Mouse (Mus musculus): ENCODE measurements around the gene Sept12.

Gene Sept12

DNA sequence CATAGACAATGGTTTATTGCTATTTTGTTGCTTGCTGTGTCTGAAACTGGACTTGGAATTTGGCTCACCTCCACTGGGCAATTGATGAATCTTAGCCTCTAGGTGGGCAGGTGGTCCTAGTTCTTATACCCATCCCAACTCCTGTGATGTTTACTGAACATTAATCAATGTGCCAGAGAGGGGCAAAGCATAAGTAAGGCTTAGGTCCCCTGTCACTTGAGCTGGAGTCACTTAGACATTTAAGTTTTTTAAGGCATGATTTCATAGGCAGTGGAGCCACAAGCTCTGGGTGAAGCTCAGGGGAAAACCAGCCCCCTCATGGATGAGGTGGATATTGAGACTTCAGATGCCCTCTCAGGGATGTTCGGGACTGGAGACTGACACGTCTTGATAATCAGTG, 59.2 kb downstream of the Sept12 start, which contains the start of gene Nudt16l1:
Gene Nudt16l1 (plus strand): TSS at position 301 of the 400 bp plus-strand sequence.
- no peak for DNase-seq (ENCODE audit: low read depth, low spot score)

DNA sequence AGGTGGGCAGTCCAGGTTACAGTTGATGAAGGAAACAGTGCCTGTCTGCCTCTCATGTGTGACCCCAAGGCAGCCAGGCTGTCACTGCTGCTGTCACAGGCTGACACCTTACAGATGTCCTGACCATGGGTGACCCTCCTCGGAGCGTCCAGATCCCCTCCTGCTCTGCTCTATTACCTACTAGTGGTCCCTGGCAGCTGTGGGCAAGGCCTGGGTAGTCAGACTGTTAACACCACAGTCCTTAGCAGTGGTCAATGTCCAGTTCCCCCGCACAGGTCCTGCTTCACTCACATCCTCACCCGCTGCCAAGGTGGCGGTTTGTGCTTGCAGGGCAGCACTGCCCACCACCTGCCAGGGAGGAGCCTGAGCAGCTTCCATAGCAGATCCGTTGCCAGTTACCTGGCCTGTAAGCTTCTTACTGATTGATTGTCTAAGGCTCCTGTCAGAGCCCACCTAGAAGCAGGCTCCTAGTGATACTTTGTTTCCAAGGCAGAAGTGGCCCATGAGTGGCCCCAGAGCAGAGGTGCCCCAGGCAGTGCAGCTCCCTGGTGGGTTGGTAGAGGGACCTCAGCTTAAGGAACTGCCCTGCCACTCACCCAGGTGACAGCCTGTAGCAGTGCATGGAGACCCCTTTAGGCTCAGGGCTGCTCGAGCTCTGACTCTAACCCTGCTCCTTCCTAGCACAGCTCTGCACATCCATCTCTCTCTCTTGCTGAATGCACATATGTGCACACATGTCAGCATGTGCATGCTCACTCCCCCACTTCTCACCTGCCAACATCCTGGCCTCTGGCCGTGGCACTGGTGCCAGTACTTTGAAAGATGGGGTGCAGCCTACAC, 60.1 kb downstream of the Sept12 start:
- no peak for DNase-seq (ENCODE audit: low read depth, low spot score)
